Mouse (Mus musculus) layer of hippocampus, adult 6 months (tissue): ENCODE results near the gene Pdcl2. TPM values are rescaled to one million over a fixed set of nuclear protein-coding genes. Genes with fewer than 3 reads are reported as not detected.

ENCODE experiments used
- long read RNA-seq, 2 experiments: library from polyadenylated mRNA; unstranded; transcript quantifications; one replicate each; pipeline ENCODE4 v2.0.0; 2019 to 2020
- polyA plus RNA-seq: library from polyadenylated mRNA; unstranded; fragments of <200 nt; fragmentation: Nextera tagmentation; gene quantifications from 2 replicates; pipeline ENCODE4 v1.2.3, GENCODE M21; 2021

Gene Pdcl2
- polyA plus RNA-seq = not detected in 2 replicates
- long read RNA-seq, experiment 1 = 0 reads
- long read RNA-seq, experiment 2 = 0 reads

DNA sequence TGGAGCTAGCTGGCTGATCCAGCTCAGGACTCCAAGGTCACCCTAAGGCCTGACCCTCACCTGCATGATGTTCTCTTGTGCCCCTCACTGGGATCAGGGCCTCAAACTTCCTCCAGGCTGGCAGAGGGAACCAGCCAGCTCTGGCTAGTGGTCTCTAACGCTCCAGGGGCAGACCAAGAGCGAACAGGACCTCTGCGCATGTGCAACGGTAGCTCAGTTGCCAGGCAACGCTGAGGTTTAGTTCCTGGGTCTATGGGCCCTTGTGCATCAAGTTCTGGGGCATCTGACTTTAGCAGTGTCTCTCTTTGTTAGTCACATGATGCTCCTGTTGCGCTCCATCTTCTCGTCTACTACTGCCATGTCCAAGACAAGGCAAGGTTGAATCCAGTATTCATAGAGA lies at the start of gene Pdcl2:
Gene Pdcl2, minus strand, starts transcription at position 204 of the 400 bp plus-strand sequence.

GRCm38 (mm10) chr5:76363453-76364104 lies 32.6 kb upstream of the Pdcl2 start, which contains the start of gene Nmu:
TSS of gene Nmu (minus strand) at chr5:76363788.

DNA sequence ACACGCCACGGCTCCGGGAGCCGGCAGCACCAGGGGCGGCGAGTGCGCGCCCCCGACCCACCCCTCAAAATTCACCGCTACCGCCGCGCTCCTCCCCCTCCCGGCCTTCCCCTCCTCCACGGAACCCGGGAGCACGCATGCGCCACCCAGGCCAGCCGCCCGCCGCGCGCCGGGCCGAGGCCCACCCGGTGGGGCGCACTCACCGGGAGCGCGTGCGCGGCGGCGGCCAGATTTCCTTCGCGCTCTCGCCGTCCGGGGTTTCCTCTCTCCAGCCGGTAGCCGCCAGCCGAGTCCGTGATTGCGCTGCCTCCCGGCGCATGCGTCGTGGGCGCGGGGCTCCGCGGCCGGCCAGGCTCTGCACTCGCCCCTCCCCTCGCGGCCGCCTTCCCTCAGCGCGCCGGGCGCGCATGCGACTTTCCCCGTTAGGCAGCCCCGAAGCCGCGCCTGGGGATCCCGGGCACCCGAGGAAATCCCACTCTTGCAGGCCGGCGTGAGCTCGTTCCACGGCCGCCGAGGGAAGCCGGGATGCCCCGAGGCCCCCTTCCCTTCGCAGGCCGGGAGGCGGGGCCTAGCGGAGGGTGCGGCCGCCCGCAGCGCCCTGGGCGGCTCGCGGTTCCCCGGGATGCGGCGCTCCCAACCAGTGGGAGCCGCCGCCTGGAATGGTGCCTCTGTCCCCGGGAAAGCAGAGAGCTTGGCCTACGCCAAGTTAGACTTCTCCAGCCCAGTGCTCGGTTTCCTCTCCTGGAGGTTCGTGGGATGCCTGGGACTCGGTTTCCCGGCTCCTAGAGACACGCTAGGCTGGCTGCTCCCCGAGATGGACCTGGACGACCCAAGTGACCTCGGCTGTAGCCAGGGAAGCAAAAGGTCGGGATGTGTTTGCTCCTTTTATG lies 26.3 kb downstream of the Pdcl2 start, which contains the start of gene Clock:
Gene Clock, minus strand, starts transcription at position 341 of the 890 bp plus-strand sequence.

Other genes with a start within 250 kb of the Pdcl2 start
- 22.0 and 24.6 TPM in 2 replicates for gene Srd5a3, start 190.9 kb downstream of the Pdcl2 start, polyA plus RNA-seq
- 2.9 and 3.8 TPM in 2 replicates for gene Tmem165, start 147.3 kb downstream of the Pdcl2 start, polyA plus RNA-seq
- 9.6 and 10.0 TPM in 2 replicates for gene Clock, start 26.4 kb downstream of the Pdcl2 start, polyA plus RNA-seq
- gene Nmu, start 32.6 kb upstream of the Pdcl2 start, polyA plus RNA-seq = 0.19 TPM in 1 of 2 replicates, not detected in the other
- gene Gm7271, start 152.9 kb upstream of the Pdcl2 start, polyA plus RNA-seq = not detected in 2 replicates
- 23.2 and 26.7 TPM in 2 replicates for gene Exoc1, start 198.2 kb upstream of the Pdcl2 start, polyA plus RNA-seq